Mouse (Mus musculus) liver, embryonic 14.5 days (tissue): ENCODE results near the gene Gm20662. TPM values are rescaled to one million over a fixed set of nuclear protein-coding genes. Genes with fewer than 3 reads are reported as not detected.

Experiments used
- ATAC-seq: fragments of 200-750 bp; cut with Nextera tagmentation; 2 replicates; pipeline ENCODE4 v1.8.0; 2017; ENCODE audit warnings: moderate number of reproducible peaks, mild to moderate bottlenecking, moderate library complexity; ENCODE audit not compliant: insufficient read depth
- DNase-seq, 3 experiments: peaks; one replicate each; pipeline ENCODE4 v3.0.0-alpha.2; 2012 to 2013; ENCODE audit warnings: low read depth in 3 of 3, low spot score in 3 of 3
- H3K27ac ChIP-seq: fragments of 300-500 bp; sonication (generic); 2 replicates; pipeline ENCODE4 v1.5.1; 2014; ENCODE audit warnings: moderate library complexity, mild to moderate bottlenecking, control low read depth, inconsistent platforms
- H3K27me3 ChIP-seq: fragments of 300-500 bp; sonication (generic); 2 replicates; pipeline ENCODE4 v1.6.1; 2014; ENCODE audit warnings: mild to moderate bottlenecking, low read length, moderate library complexity; ENCODE audit not compliant: control insufficient read depth, insufficient read depth
- H3K36me3 ChIP-seq: fragments of 300-500 bp; sonication (generic); replicated peaks from 2 replicates; pipeline ENCODE4 v1.6.1; 2014; ENCODE audit warnings: low read depth; ENCODE audit not compliant: control insufficient read depth, insufficient read depth
- H3K4me1 ChIP-seq, 2 experiments: fragments of 200-500 bp in 1 of 2; fragments of 300-500 bp in 1 of 2; sonication (generic) in 1 of 2; replicated peaks; 2 replicates each; pipeline ENCODE4 v1.6.1; 2012 to 2014; ENCODE audit warnings: antibody characterized with exemption in 1 of 2, inconsistent platforms in 1 of 2, low read length in 1 of 2; ENCODE audit not compliant: control insufficient read depth in 2 of 2, insufficient read depth in 2 of 2
- H3K4me2 ChIP-seq: fragments of 300-500 bp; sonication (generic); 2 replicates; pipeline ENCODE4 v1.6.1; 2014; ENCODE audit warnings: low read depth, mild to moderate bottlenecking, control low read depth, moderate library complexity
- H3K4me3 ChIP-seq, 2 experiments: fragments of 200-500 bp in 1 of 2; fragments of 300-500 bp in 1 of 2; sonication (generic) in 1 of 2; 2 replicates each; pipeline ENCODE4 v1.5.1; 2012 to 2014; ENCODE audit warnings: low read depth in 2 of 2, low read length in 2 of 2, mild to moderate bottlenecking in 2 of 2, control low read depth in 1 of 2, inconsistent platforms in 1 of 2, moderate library complexity in 1 of 2; ENCODE audit not compliant: insufficient read depth in 1 of 2
- H3K9ac ChIP-seq: fragments of 300-500 bp; sonication (generic); replicated peaks from 2 replicates; pipeline ENCODE4 v1.6.1; 2014; ENCODE audit warnings: mild to moderate bottlenecking, control low read depth, moderate library complexity
- H3K9me3 ChIP-seq: fragments of 300-500 bp; sonication (generic); 2 replicates; pipeline ENCODE4 v1.6.1; 2016; ENCODE audit warnings: low read length, mixed read lengths; ENCODE audit not compliant: control insufficient read depth
- CTCF ChIP-seq: IDR thresholded peaks from 2 replicates; pipeline ENCODE4 v1.5.1; 2016; ENCODE audit warnings: antibody characterized with exemption, low read depth, control low read depth
- EP300 ChIP-seq: IDR thresholded peaks from 2 replicates; pipeline ENCODE4 v1.6.1; 2016; ENCODE audit warnings: antibody characterized with exemption, low read depth
- WGBS: fragments of 180-500 bp; shearing (Covaris S2); extraction: QIAGEN DNeasy Blood & Tissue Kit; methylation state at CpG from one replicate; pipeline ENCODE4 v1.1.7; 2014; ENCODE audit not compliant: insufficient replicate concordance; 5-methylcytosine and 5-hydroxymethylcytosine counted together
- polyA plus RNA-seq, 2 experiments: library from polyadenylated mRNA; depleted of rRNA in 1 of 2; stranded (reverse) in 1 of 2; unstranded in 1 of 2; fragments of >200 nt; fragmentation: Nextera tagmentation in 1 of 2; extraction: Ambion mirVana in 1 of 2; gene quantifications; 2 replicates each; pipeline versions ENCODE4 v1.2.1 to v1.2.3; 2012 to 2014

Gm20662 gene
- polyA plus RNA-seq, 2 experiments: 0.95 TPM; not detected in 1

- Histone ChIP-seq H3K9me3 (no peaks in the 10 kb centered on the region), H3K9ac (no peak overlapping the region), H3K4me3 (no peak overlapping the region), H3K36me3 (peaks cover 80% of the 10 kb centered on the region), H3K4me2 (no peak overlapping the region), H3K27ac (no peak overlapping the region), H3K27me3 (no peaks in the 10 kb centered on the region), H3K4me1 (peaks cover 5 to 15% of the 10 kb centered on the region in 2 experiments)
- ATAC-seq (no peak), DNase-seq (no peak)
- 92% methylated on average over 15 of the region's 15 CpGs for WGBS
- TF ChIP-seq CTCF (no peak), EP300 (no peak)
Observed at GRCm38 (mm10) chr9:108053665-108054225, 57.6 kb downstream of the Gm20662 start.

GRCm38 (mm10) chr9:108054331-108055040 lies 58.3 kb downstream of the Gm20662 start:
- ATAC-seq: no peak
- peaks cover 5 to 15% of the 10 kb centered on the region in 2 experiments for H3K4me1 ChIP-seq

GRCm38 (mm10) chr9:108055061-108055460 lies 58.9 kb downstream of the Gm20662 start:
- no peaks in the 10 kb centered on the region for H3K9me3 ChIP-seq
- H3K9ac ChIP-seq: no peak overlapping the region
- peaks cover 2 to 9% of the 10 kb centered on the region in 2 experiments for H3K4me1 ChIP-seq
- no peak overlapping the region for H3K4me3 ChIP-seq
- no peak overlapping the region for H3K4me2 ChIP-seq
- H3K27ac ChIP-seq: no peak overlapping the region
- ATAC-seq (no peak), DNase-seq (no peak)
- TF ChIP-seq EP300 (no peak), CTCF (no peak)
- H3K27me3 ChIP-seq: no peaks in the 10 kb centered on the region
- 41% methylated on average over 1 of the region's 1 CpGs for WGBS
- peaks cover 93% of the 10 kb centered on the region for H3K36me3 ChIP-seq

More at GRCm38 (mm10) chr9:108054331-108055040, 58.3 kb downstream of the Gm20662 start:
- peaks cover 87% of the 10 kb centered on the region for H3K36me3 ChIP-seq
- TF ChIP-seq EP300 (no peak), CTCF (no peak)
- H3K4me2 ChIP-seq: no peak overlapping the region
- H3K9ac ChIP-seq: no peak overlapping the region
- no peak for DNase-seq
- no peaks in the 10 kb centered on the region for H3K9me3 ChIP-seq
- WGBS: 93% methylated on average over 22 of the region's 22 CpGs
- no peak overlapping the region for H3K27ac ChIP-seq
- no peaks in the 10 kb centered on the region for H3K27me3 ChIP-seq
- H3K4me3 ChIP-seq: no peak overlapping the region

- no peak for DNase-seq
- H3K27ac ChIP-seq: no peak overlapping the region
- H3K4me3 ChIP-seq: no peak overlapping the region
- H3K9me3 ChIP-seq: no peaks in the 10 kb centered on the region
- no peak overlapping the region for H3K4me2 ChIP-seq
- ATAC-seq: no peak
- peaks cover 93% of the 10 kb centered on the region for H3K36me3 ChIP-seq
- H3K4me1 ChIP-seq: peaks cover 0 to 6% of the 10 kb centered on the region in 2 experiments; a peak in 2 of 4 replicates
- H3K9ac ChIP-seq: no peak overlapping the region
- no peak for TF ChIP-seq EP300
- no peak for TF ChIP-seq CTCF
- H3K27me3 ChIP-seq: no peaks in the 10 kb centered on the region
- 94% methylated on average over 6 of the region's 6 CpGs for WGBS
Observed at GRCm38 (mm10) chr9:108055661-108056237, 59.6 kb downstream of the Gm20662 start.
